Mouse (Mus musculus): ENCODE results near the gene Map4k1. TPM values are rescaled to one million over a fixed set of nuclear protein-coding genes. Genes with fewer than 3 reads are reported as not detected.

Map4k1 gene
- polyA plus RNA-seq, 1 experiment from 2014 or later, result 8.4 TPM

GRCm38 (mm10) chr7:29022479-29022878 is 40.6 kb downstream of the Map4k1 start:
- Histone ChIP-seq H3K4me3 (replicated peaks; ENCODE audit: low read length) (no peak overlapping the region), H3K36me3 (ENCODE audit: control insufficient read depth, insufficient read depth, low read length) (no peaks in the 10 kb centered on the region), H3K9ac (ENCODE audit: low read length) (no peak overlapping the region), H3K4me1 (ENCODE audit: control insufficient read depth, insufficient read depth, low read length) (0 out of 2 replicates have a peak, but pooled peaks cover 7% of the 10 kb centered on the region), H3K27me3 (ENCODE audit: control insufficient read depth, insufficient read depth, low read length) (peaks cover 32% of the 10 kb centered on the region), H3K9me3 (replicated peaks; ENCODE audit: control insufficient read depth, low read length) (no peaks in the 10 kb centered on the region), H3K4me2 (ENCODE audit: low read depth, low read length) (no peak overlapping the region), H3K27ac (ENCODE audit: low read length) (no peak overlapping the region)
- 87% methylated on average over 8 of the region's 8 CpGs for WGBS
- no peak for ATAC-seq (ENCODE audit: insufficient read depth, low FRiP score)

DNA sequence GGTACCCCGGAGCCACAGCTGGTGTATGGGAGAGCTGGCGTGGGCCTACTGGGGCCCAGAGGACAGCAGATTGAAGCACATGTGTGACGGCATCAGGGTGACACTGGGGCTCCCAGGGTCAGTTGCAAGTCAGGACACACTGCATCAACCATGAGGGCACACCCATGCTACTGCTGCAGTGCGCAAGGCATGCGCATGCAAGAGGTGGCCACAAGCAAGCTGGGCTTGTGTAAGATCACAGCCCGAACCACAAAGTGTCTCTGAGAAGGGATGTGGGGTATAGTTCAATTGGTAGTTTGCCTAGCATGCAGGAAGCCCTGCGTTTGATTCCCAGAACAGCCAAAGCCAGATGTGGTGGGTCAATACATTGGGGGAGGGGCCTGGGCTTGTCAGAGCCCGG is 41.7 kb downstream of the Map4k1 start:
- H3K36me3 ChIP-seq (ENCODE audit: control insufficient read depth, insufficient read depth, low read length), result no peaks in the 10 kb centered on the region
- no peak overlapping the region for H3K4me2 ChIP-seq (ENCODE audit: low read depth, low read length)
- H3K27ac ChIP-seq (ENCODE audit: low read length), result no peak overlapping the region
- no peaks in the 10 kb centered on the region for H3K9me3 ChIP-seq (replicated peaks; ENCODE audit: control insufficient read depth, low read length)
- WGBS, result 87% methylated on average over 8 of the region's 8 CpGs
- ATAC-seq (ENCODE audit: insufficient read depth, low FRiP score), result no peak
- peaks cover 24% of the 10 kb centered on the region for H3K27me3 ChIP-seq (ENCODE audit: control insufficient read depth, insufficient read depth, low read length)
- H3K4me1 ChIP-seq (ENCODE audit: control insufficient read depth, insufficient read depth, low read length), result 0 out of 2 replicates have a peak, but pooled peaks cover 7% of the 10 kb centered on the region
- no peak overlapping the region for H3K9ac ChIP-seq (ENCODE audit: low read length)
- H3K4me3 ChIP-seq (replicated peaks; ENCODE audit: low read length), result no peak overlapping the region

GRCm38 (mm10) chr7:29025566-29025965 is 43.7 kb downstream of the Map4k1 start:
- Histone ChIP-seq H3K9me3 (replicated peaks; ENCODE audit: control insufficient read depth, low read length) (no peaks in the 10 kb centered on the region), H3K36me3 (ENCODE audit: control insufficient read depth, insufficient read depth, low read length) (no peaks in the 10 kb centered on the region), H3K9ac (ENCODE audit: low read length) (no peak overlapping the region), H3K4me2 (ENCODE audit: low read depth, low read length) (no peak overlapping the region), H3K4me1 (ENCODE audit: control insufficient read depth, insufficient read depth, low read length) (no peaks in the 10 kb centered on the region), H3K27me3 (ENCODE audit: control insufficient read depth, insufficient read depth, low read length) (peaks cover 3% of the 10 kb centered on the region), H3K27ac (ENCODE audit: low read length) (no peak overlapping the region), H3K4me3 (replicated peaks; ENCODE audit: low read length) (no peak overlapping the region)
- no peak for ATAC-seq (ENCODE audit: insufficient read depth, low FRiP score)
- 70% methylated on average over 7 of the region's 7 CpGs for WGBS

- Histone ChIP-seq H3K4me1 (ENCODE audit: control insufficient read depth, insufficient read depth, low read length) (no peaks in the 10 kb centered on the region), H3K4me3 (replicated peaks; ENCODE audit: low read length) (no peak overlapping the region), H3K27ac (ENCODE audit: low read length) (no peak overlapping the region), H3K9me3 (replicated peaks; ENCODE audit: control insufficient read depth, low read length) (no peaks in the 10 kb centered on the region), H3K27me3 (ENCODE audit: control insufficient read depth, insufficient read depth, low read length) (no peaks in the 10 kb centered on the region), H3K36me3 (ENCODE audit: control insufficient read depth, insufficient read depth, low read length) (no peaks in the 10 kb centered on the region), H3K9ac (ENCODE audit: low read length) (no peak overlapping the region), H3K4me2 (ENCODE audit: low read depth, low read length) (no peak overlapping the region)
- 89% methylated on average over 5 of the region's 5 CpGs for WGBS
- no peak for ATAC-seq (ENCODE audit: insufficient read depth, low FRiP score)
These were observed 44.3 kb downstream of the Map4k1 start for GRCm38 (mm10) chr7:29026195-29026594.

DNA sequence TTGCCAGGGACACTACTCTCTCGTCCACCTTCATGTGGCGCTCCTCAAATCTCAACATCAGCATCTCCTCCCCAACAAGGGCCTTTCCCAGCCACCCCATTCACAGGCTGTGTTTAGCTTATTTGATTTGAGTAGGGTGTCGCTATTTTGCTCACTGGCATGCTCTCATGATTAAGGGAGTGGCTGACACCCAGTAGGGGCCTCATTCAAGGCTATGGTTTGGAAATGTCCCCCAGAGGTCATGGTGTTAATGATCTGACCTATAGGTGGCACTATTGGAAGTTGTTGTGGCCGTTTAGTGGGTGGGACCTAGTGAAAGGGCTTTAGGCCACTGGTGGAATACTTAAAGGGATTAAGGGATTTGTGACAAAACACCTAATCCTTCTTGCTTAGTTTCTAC is 45.0 kb downstream of the Map4k1 start:
- Histone ChIP-seq H3K36me3 (ENCODE audit: control insufficient read depth, insufficient read depth, low read length) (no peaks in the 10 kb centered on the region), H3K27ac (ENCODE audit: low read length) (no peak overlapping the region), H3K27me3 (ENCODE audit: control insufficient read depth, insufficient read depth, low read length) (no peaks in the 10 kb centered on the region), H3K9me3 (replicated peaks; ENCODE audit: control insufficient read depth, low read length) (no peaks in the 10 kb centered on the region), H3K4me2 (ENCODE audit: low read depth, low read length) (no peak overlapping the region), H3K4me1 (ENCODE audit: control insufficient read depth, insufficient read depth, low read length) (no peaks in the 10 kb centered on the region), H3K4me3 (replicated peaks; ENCODE audit: low read length) (no peak overlapping the region), H3K9ac (ENCODE audit: low read length) (no peak overlapping the region)
- no peak for ATAC-seq (ENCODE audit: insufficient read depth, low FRiP score)
- WGBS, result 77% methylated on average over 4 of the region's 4 CpGs

GRCm38 (mm10) chr7:29028761-29029160 is 46.9 kb downstream of the Map4k1 start:
- 78% methylated on average over 6 of the region's 6 CpGs for WGBS
- no peak overlapping the region for H3K4me2 ChIP-seq (ENCODE audit: low read depth, low read length)

DNA sequence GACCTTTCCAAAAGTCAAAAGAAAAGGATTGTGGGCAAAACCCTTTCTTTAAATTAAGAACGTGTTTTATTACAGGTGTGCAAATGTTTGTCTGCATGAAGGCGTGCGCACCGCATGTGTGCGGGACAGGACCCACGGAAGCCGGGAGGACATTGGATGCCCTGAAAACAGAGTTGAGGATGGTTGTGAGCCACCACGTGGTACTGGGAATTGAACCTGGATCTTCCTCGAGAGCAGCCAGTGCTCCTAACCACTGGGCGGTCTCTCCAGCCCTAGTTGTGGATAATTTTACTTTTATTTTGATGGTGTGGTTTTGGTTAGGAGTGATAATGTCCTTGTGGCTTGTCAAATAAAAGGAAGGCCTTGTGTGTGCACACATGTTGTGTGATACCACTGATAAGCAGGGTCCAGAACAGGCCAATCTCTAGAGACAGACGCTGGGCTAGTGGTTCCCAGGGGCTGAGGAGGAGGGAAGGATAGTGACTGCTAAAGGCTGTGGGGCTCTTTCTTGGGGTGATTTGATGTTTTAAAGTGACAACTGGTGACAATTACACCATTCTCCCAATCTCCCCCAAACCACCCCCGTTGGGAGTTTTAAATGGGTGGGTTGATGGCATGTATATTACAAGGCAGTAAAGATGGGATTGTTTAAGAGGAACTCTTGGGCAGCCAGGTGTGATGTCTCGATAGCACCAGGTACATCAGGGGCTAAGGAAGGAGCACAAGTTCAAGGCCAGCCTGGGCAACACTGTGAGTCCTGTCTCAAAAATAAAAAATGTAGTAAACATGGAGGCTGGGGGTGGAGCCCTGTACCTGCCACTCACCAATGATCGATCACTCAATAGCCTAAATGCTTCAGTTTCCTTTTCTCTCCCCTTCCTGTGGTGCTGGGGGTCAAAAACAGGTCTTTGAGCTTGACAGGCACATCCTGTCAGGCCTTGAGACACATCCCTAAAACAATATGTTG is 48.1 kb downstream of the Map4k1 start:
- Histone ChIP-seq H3K4me1 (ENCODE audit: control insufficient read depth, insufficient read depth, low read length) (no peaks in the 10 kb centered on the region), H3K4me2 (ENCODE audit: low read depth, low read length) (no peak overlapping the region), H3K9me3 (replicated peaks; ENCODE audit: control insufficient read depth, low read length) (no peaks in the 10 kb centered on the region), H3K27ac (ENCODE audit: low read length) (no peak overlapping the region), H3K4me3 (replicated peaks; ENCODE audit: low read length) (no peak overlapping the region), H3K9ac (ENCODE audit: low read length) (no peak overlapping the region), H3K27me3 (ENCODE audit: control insufficient read depth, insufficient read depth, low read length) (no peaks in the 10 kb centered on the region), H3K36me3 (ENCODE audit: control insufficient read depth, insufficient read depth, low read length) (no peaks in the 10 kb centered on the region)
- 84% methylated on average over 14 of the region's 14 CpGs for WGBS
- no peak for ATAC-seq (ENCODE audit: insufficient read depth, low FRiP score)

More at GRCm38 (mm10) chr7:29028761-29029160, 46.9 kb downstream of the Map4k1 start:
- Histone ChIP-seq H3K36me3 (ENCODE audit: control insufficient read depth, insufficient read depth, low read length) (no peaks in the 10 kb centered on the region), H3K4me1 (ENCODE audit: control insufficient read depth, insufficient read depth, low read length) (no peaks in the 10 kb centered on the region), H3K9me3 (replicated peaks; ENCODE audit: control insufficient read depth, low read length) (no peaks in the 10 kb centered on the region), H3K9ac (ENCODE audit: low read length) (no peak overlapping the region), H3K4me3 (replicated peaks; ENCODE audit: low read length) (no peak overlapping the region), H3K27me3 (ENCODE audit: control insufficient read depth, insufficient read depth, low read length) (no peaks in the 10 kb centered on the region), H3K27ac (ENCODE audit: low read length) (no peak overlapping the region)
- ATAC-seq (ENCODE audit: insufficient read depth, low FRiP score), result no peak

GRCm38 (mm10) chr7:29031641-29032040 is 49.8 kb downstream of the Map4k1 start:
- Histone ChIP-seq H3K9ac (ENCODE audit: low read length) (no peak overlapping the region), H3K4me3 (replicated peaks; ENCODE audit: low read length) (no peak overlapping the region), H3K27me3 (ENCODE audit: control insufficient read depth, insufficient read depth, low read length) (no peaks in the 10 kb centered on the region), H3K4me2 (ENCODE audit: low read depth, low read length) (no peak overlapping the region), H3K36me3 (ENCODE audit: control insufficient read depth, insufficient read depth, low read length) (no peaks in the 10 kb centered on the region), H3K9me3 (replicated peaks; ENCODE audit: control insufficient read depth, low read length) (no peaks in the 10 kb centered on the region), H3K4me1 (ENCODE audit: control insufficient read depth, insufficient read depth, low read length) (no peaks in the 10 kb centered on the region), H3K27ac (ENCODE audit: low read length) (no peak overlapping the region)
- 60% methylated on average over 10 of the region's 10 CpGs for WGBS
- no peak for ATAC-seq (ENCODE audit: insufficient read depth, low FRiP score)

DNA sequence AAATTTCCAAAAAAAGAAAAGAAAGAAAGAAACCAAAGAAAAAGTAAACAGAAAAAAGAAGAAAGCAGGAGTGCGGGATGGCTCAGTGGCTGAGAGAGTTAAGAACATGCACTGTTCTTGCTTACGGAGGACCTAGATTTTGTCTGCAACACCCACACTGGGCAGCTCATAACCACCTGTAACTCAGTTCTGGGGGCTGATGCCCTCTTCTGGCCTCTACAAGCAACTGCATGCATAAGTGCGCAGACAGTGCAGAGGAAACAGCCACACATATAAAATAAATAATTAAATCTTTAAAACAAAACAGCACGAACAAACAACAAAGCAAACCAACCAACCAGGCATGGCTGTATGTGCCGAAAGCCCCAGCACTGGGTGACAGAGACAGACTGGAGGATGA is 50.8 kb downstream of the Map4k1 start:
- H3K9me3 ChIP-seq (replicated peaks; ENCODE audit: control insufficient read depth, low read length), result no peaks in the 10 kb centered on the region
- no peak for ATAC-seq (ENCODE audit: insufficient read depth, low FRiP score)
- WGBS, result 78% methylated on average over 5 of the region's 5 CpGs
- H3K4me3 ChIP-seq (replicated peaks; ENCODE audit: low read length), result no peak overlapping the region
- no peaks in the 10 kb centered on the region for H3K36me3 ChIP-seq (ENCODE audit: control insufficient read depth, insufficient read depth, low read length)
- no peaks in the 10 kb centered on the region for H3K4me1 ChIP-seq (ENCODE audit: control insufficient read depth, insufficient read depth, low read length)
- no peaks in the 10 kb centered on the region for H3K27me3 ChIP-seq (ENCODE audit: control insufficient read depth, insufficient read depth, low read length)
- H3K9ac ChIP-seq (ENCODE audit: low read length), result no peak overlapping the region
- no peak overlapping the region for H3K27ac ChIP-seq (ENCODE audit: low read length)
- H3K4me2 ChIP-seq (ENCODE audit: low read depth, low read length), result no peak overlapping the region

All from stomach, embryonic 16.5 days (tissue).